Mouse (Mus musculus): Measurements from ENCODE around the gene Fgfr2. TPM values are rescaled to one million over a fixed set of nuclear protein-coding genes. Genes with fewer than 3 reads are reported as not detected.

The Fgfr2 gene
- polyA plus RNA-seq, 1 experiment: 14.7 TPM

GRCm38 (mm10) chr7:131260946-131261345, 1862.2 kb downstream of the Fgfr2 start:
- WGBS: 66% methylated on average over 6 of the region's 6 CpGs
- Histone ChIP-seq H3K27ac (ENCODE audit: insufficient read depth, low read depth, low read length) (no peak overlapping the region), H3K4me1 (ENCODE audit: control insufficient read depth, insufficient read depth, insufficient read length, low read length) (no peaks in the 10 kb centered on the region), H3K36me3 (ENCODE audit: control insufficient read depth, insufficient read depth, low read length) (no peaks in the 10 kb centered on the region), H3K4me3 (ENCODE audit: low read depth, low read length) (no peak overlapping the region), H3K27me3 (ENCODE audit: control insufficient read depth, insufficient read depth, low read length) (no peaks in the 10 kb centered on the region)
- TF ChIP-seq POLR2A (IDR thresholded peaks at IDR 0.05; ENCODE audit: low read depth, low read length) (no peak), CTCF (IDR thresholded peaks at IDR 0.05; ENCODE audit: extremely low read depth, insufficient read length, insufficient replicate concordance, low read depth, low read length) (no peak)

GRCm38 (mm10) chr7:131257309-131257708, 1865.8 kb downstream of the Fgfr2 start:
- Histone ChIP-seq H3K4me3 (ENCODE audit: low read depth, low read length) (no peak overlapping the region), H3K36me3 (ENCODE audit: control insufficient read depth, insufficient read depth, low read length) (no peaks in the 10 kb centered on the region), H3K27ac (ENCODE audit: insufficient read depth, low read depth, low read length) (no peak overlapping the region), H3K4me1 (ENCODE audit: control insufficient read depth, insufficient read depth, insufficient read length, low read length) (no peaks in the 10 kb centered on the region), H3K27me3 (ENCODE audit: control insufficient read depth, insufficient read depth, low read length) (no peaks in the 10 kb centered on the region)
- TF ChIP-seq CTCF (IDR thresholded peaks at IDR 0.05; ENCODE audit: extremely low read depth, insufficient read length, insufficient replicate concordance, low read depth, low read length): no peak
- no peak for TF ChIP-seq POLR2A (IDR thresholded peaks at IDR 0.05; ENCODE audit: low read depth, low read length)
- 20% methylated on average over 1 of the region's 1 CpGs for WGBS

GRCm38 (mm10) chr7:131256841-131257240, 1866.3 kb downstream of the Fgfr2 start:
- H3K36me3 ChIP-seq (ENCODE audit: control insufficient read depth, insufficient read depth, low read length): no peaks in the 10 kb centered on the region
- whole genome bisulfite sequencing: 77% methylated on average over 5 of the region's 5 CpGs
- H3K27ac ChIP-seq (ENCODE audit: insufficient read depth, low read depth, low read length): no peak overlapping the region
- no peaks in the 10 kb centered on the region for H3K27me3 ChIP-seq (ENCODE audit: control insufficient read depth, insufficient read depth, low read length)
- TF ChIP-seq CTCF (IDR thresholded peaks at IDR 0.05; ENCODE audit: extremely low read depth, insufficient read length, insufficient replicate concordance, low read depth, low read length) (no peak), POLR2A (IDR thresholded peaks at IDR 0.05; ENCODE audit: low read depth, low read length) (no peak)
- no peak overlapping the region for H3K4me3 ChIP-seq (ENCODE audit: low read depth, low read length)
- H3K4me1 ChIP-seq (ENCODE audit: control insufficient read depth, insufficient read depth, insufficient read length, low read length): no peaks in the 10 kb centered on the region

- TF ChIP-seq POLR2A (IDR thresholded peaks at IDR 0.05; ENCODE audit: low read depth, low read length): no peak
- TF ChIP-seq CTCF (IDR thresholded peaks at IDR 0.05; ENCODE audit: extremely low read depth, insufficient read length, insufficient replicate concordance, low read depth, low read length): no peak
- no peaks in the 10 kb centered on the region for H3K36me3 ChIP-seq (ENCODE audit: control insufficient read depth, insufficient read depth, low read length)
- 15% methylated on average over 1 of the region's 1 CpGs for WGBS
- no peaks in the 10 kb centered on the region for H3K4me1 ChIP-seq (ENCODE audit: control insufficient read depth, insufficient read depth, insufficient read length, low read length)
- no peak overlapping the region for H3K27ac ChIP-seq (ENCODE audit: insufficient read depth, low read depth, low read length)
- no peaks in the 10 kb centered on the region for H3K27me3 ChIP-seq (ENCODE audit: control insufficient read depth, insufficient read depth, low read length)
- H3K4me3 ChIP-seq (ENCODE audit: low read depth, low read length): no peak overlapping the region
Measured at GRCm38 (mm10) chr7:131244993-131245392, 1878.2 kb downstream of the Fgfr2 start.

- TF ChIP-seq CTCF (IDR thresholded peaks at IDR 0.05; ENCODE audit: extremely low read depth, insufficient read length, insufficient replicate concordance, low read depth, low read length) (no peak), POLR2A (IDR thresholded peaks at IDR 0.05; ENCODE audit: low read depth, low read length) (no peak)
- Histone ChIP-seq H3K27ac (ENCODE audit: insufficient read depth, low read depth, low read length) (no peak overlapping the region), H3K4me1 (ENCODE audit: control insufficient read depth, insufficient read depth, insufficient read length, low read length) (no peaks in the 10 kb centered on the region), H3K36me3 (ENCODE audit: control insufficient read depth, insufficient read depth, low read length) (no peaks in the 10 kb centered on the region), H3K4me3 (ENCODE audit: low read depth, low read length) (no peak overlapping the region), H3K27me3 (ENCODE audit: control insufficient read depth, insufficient read depth, low read length) (no peaks in the 10 kb centered on the region; the same call in 1 of the 2 replicates)
Measured at GRCm38 (mm10) chr7:131236091-131236490, 1887.1 kb downstream of the Fgfr2 start.

- WGBS: 70% methylated on average over 5 of the region's 5 CpGs
- Histone ChIP-seq H3K36me3 (ENCODE audit: control insufficient read depth, insufficient read depth, low read length) (no peaks in the 10 kb centered on the region), H3K4me3 (ENCODE audit: low read depth, low read length) (no peak overlapping the region), H3K27ac (ENCODE audit: insufficient read depth, low read depth, low read length) (no peak overlapping the region), H3K27me3 (ENCODE audit: control insufficient read depth, insufficient read depth, low read length) (no peaks in the 10 kb centered on the region), H3K4me1 (ENCODE audit: control insufficient read depth, insufficient read depth, insufficient read length, low read length) (no peaks in the 10 kb centered on the region)
- no peak for TF ChIP-seq POLR2A (IDR thresholded peaks at IDR 0.05; ENCODE audit: low read depth, low read length)
- TF ChIP-seq CTCF (IDR thresholded peaks at IDR 0.05; ENCODE audit: extremely low read depth, insufficient read length, insufficient replicate concordance, low read depth, low read length): no peak
Measured at GRCm38 (mm10) chr7:131223086-131223485, 1900.1 kb downstream of the Fgfr2 start.

- no peaks in the 10 kb centered on the region for H3K36me3 ChIP-seq (ENCODE audit: control insufficient read depth, insufficient read depth, low read length)
- no peak overlapping the region for H3K27ac ChIP-seq (ENCODE audit: insufficient read depth, low read depth, low read length)
- WGBS: 95% methylated on average over 14 of the region's 14 CpGs
- H3K4me1 ChIP-seq (ENCODE audit: control insufficient read depth, insufficient read depth, insufficient read length, low read length): no peaks in the 10 kb centered on the region
- no peaks in the 10 kb centered on the region for H3K27me3 ChIP-seq (ENCODE audit: control insufficient read depth, insufficient read depth, low read length)
- TF ChIP-seq CTCF (IDR thresholded peaks at IDR 0.05; ENCODE audit: extremely low read depth, insufficient read length, insufficient replicate concordance, low read depth, low read length): no peak
- TF ChIP-seq POLR2A (IDR thresholded peaks at IDR 0.05; ENCODE audit: low read depth, low read length): no peak
- H3K4me3 ChIP-seq (ENCODE audit: low read depth, low read length): no peak overlapping the region
Measured at GRCm38 (mm10) chr7:131187996-131188395, 1935.2 kb downstream of the Fgfr2 start.

GRCm38 (mm10) chr7:131187047-131187446, 1936.1 kb downstream of the Fgfr2 start:
- Histone ChIP-seq H3K36me3 (ENCODE audit: control insufficient read depth, insufficient read depth, low read length) (no peaks in the 10 kb centered on the region), H3K27me3 (ENCODE audit: control insufficient read depth, insufficient read depth, low read length) (no peaks in the 10 kb centered on the region), H3K27ac (ENCODE audit: insufficient read depth, low read depth, low read length) (no peak overlapping the region), H3K4me3 (ENCODE audit: low read depth, low read length) (no peak overlapping the region), H3K4me1 (ENCODE audit: control insufficient read depth, insufficient read depth, insufficient read length, low read length) (no peaks in the 10 kb centered on the region)
- no peak for TF ChIP-seq POLR2A (IDR thresholded peaks at IDR 0.05; ENCODE audit: low read depth, low read length)
- no peak for TF ChIP-seq CTCF (IDR thresholded peaks at IDR 0.05; ENCODE audit: extremely low read depth, insufficient read length, insufficient replicate concordance, low read depth, low read length)
- WGBS: 54% methylated on average over 8 of the region's 8 CpGs

Data from small intestine, adult 2 months (tissue).